19 mouse cellular contexts compared by ENCODE assay signal in genomic region chr2:160207226-160207625, GRCm38 (mm10).
DNase-seq lines count a peak whose midpoint lies in the region; ATAC-seq and TF ChIP-seq lines count a peak whose summit lies in the region.
"Had no signal": no experiment of that assay in that cellular context is flagged by ENCODE, and none has a peak within 500 bp of the region (broad histone marks: within the 10 kb centered on the region; RNA-seq: fewer than 3 reads in every experiment).

No protein-coding gene starts in this region.

- TF ChIP-seq POLR2A in kidney, adult 2 months (IDR thresholded peaks at IDR 0.05; ENCODE audit: low read depth, low read length): no peak

- no peak for DNase-seq in forebrain, postnatal 0 days
- DNase-seq in left cerebral cortex, adult 18-20 months (ENCODE audit: low spot score in 2 of 2): peak; percentile 9 to 21
- peak; percentile 47 for DNase-seq in right cerebral cortex, postnatal 36 days (ENCODE audit: low spot score in 2 of 2)
- no peak for DNase-seq in testis, postnatal 14 days (ENCODE audit: low spot score)
- DNase-seq in kidney, adult 2 months: no peak
- DNase-seq: cerebellum, postnatal 25 days; gastrocnemius, adult 2 months; heart, adult 2 months; liver, postnatal 0 days; thymus, postnatal 14 days had no signal

- H3K27ac ChIP-seq in forebrain, postnatal 0 days (ENCODE audit: low read depth, low read length): no peak overlapping the region
- H3K27ac ChIP-seq in forebrain, embryonic 16.5 days (ENCODE audit: low read length): no peak overlapping the region
- H3K27ac ChIP-seq in kidney, adult 2 months (ENCODE audit: insufficient read depth, low read depth, low read length): no peak overlapping the region
- H3K27ac ChIP-seq: gastrocnemius, adult 2 months; heart, adult 2 months; kidney, postnatal 0 days; limb, embryonic 15.5 days had no signal

- peak; percentile 25; the same call in 1 of the 2 replicates for TF ChIP-seq CTCF in forebrain, postnatal 0 days (IDR thresholded peaks at IDR 0.05; ENCODE audit: low read depth)
- no peak for TF ChIP-seq CTCF in kidney, adult 2 months (conservative IDR thresholded peaks at IDR 0.05; ENCODE audit: insufficient read depth, insufficient read length, low read depth, low read length)

- no peak overlapping the region for H3K4me2 ChIP-seq in forebrain, postnatal 0 days (ENCODE audit: low read depth)
- no peak overlapping the region for H3K4me2 ChIP-seq in forebrain, embryonic 16.5 days (ENCODE audit: low read length)
- H3K4me2 ChIP-seq: limb, embryonic 15.5 days; midbrain, embryonic 11.5 days had no signal

- no peaks in the 10 kb centered on the region for H3K36me3 ChIP-seq in forebrain, postnatal 0 days (ENCODE audit: insufficient read depth)
- H3K36me3 ChIP-seq in forebrain, embryonic 16.5 days (ENCODE audit: control insufficient read depth, insufficient read depth): no peaks in the 10 kb centered on the region
- H3K36me3 ChIP-seq in megakaryocyte, embryonic 14.5 days (replicated peaks; ENCODE audit: low read length): no peaks in the 10 kb centered on the region
- H3K36me3 ChIP-seq in kidney, adult 2 months (ENCODE audit: control insufficient read depth, insufficient read depth, low read length): no peaks in the 10 kb centered on the region
- H3K36me3 ChIP-seq: limb, embryonic 15.5 days had no signal

- no peaks in the 10 kb centered on the region for H3K27me3 ChIP-seq in forebrain, postnatal 0 days (ENCODE audit: insufficient read depth, low read length)
- H3K27me3 ChIP-seq in forebrain, embryonic 16.5 days (replicated peaks; ENCODE audit: control insufficient read depth, insufficient read depth, low read length): no peaks in the 10 kb centered on the region
- no peaks in the 10 kb centered on the region for H3K27me3 ChIP-seq in megakaryocyte, embryonic 14.5 days (replicated peaks)
- no peaks in the 10 kb centered on the region for H3K27me3 ChIP-seq in kidney, adult 2 months (replicated peaks; ENCODE audit: control insufficient read depth, insufficient read depth, low read length)
- H3K27me3 ChIP-seq: Patski had no signal

- no peaks in the 10 kb centered on the region for H3K9me3 ChIP-seq in forebrain, postnatal 0 days (ENCODE audit: low read length)
- H3K9me3 ChIP-seq in forebrain, embryonic 16.5 days (ENCODE audit: control insufficient read depth, low read length): no peaks in the 10 kb centered on the region
- peaks cover 6% of the 10 kb centered on the region for H3K9me3 ChIP-seq in megakaryocyte, embryonic 14.5 days
- H3K9me3 ChIP-seq: limb, embryonic 15.5 days had no signal

- no peaks in the 10 kb centered on the region for H3K4me1 ChIP-seq in forebrain, postnatal 0 days (ENCODE audit: insufficient read depth)
- H3K4me1 ChIP-seq in forebrain, embryonic 16.5 days (replicated peaks; ENCODE audit: control insufficient read depth, insufficient read depth, low read length): no peaks in the 10 kb centered on the region
- H3K4me1 ChIP-seq in megakaryocyte, embryonic 14.5 days: no peaks in the 10 kb centered on the region
- no peaks in the 10 kb centered on the region for H3K4me1 ChIP-seq in kidney, adult 2 months (ENCODE audit: control insufficient read depth, insufficient read depth, low read length)

- WGBS in forebrain, postnatal 0 days: 77% methylated on average over 4 of the region's 4 CpGs
- WGBS in forebrain, embryonic 16.5 days: 73% methylated on average over 4 of the region's 4 CpGs
- WGBS in kidney, adult 2 months: 76% methylated on average over 4 of the region's 4 CpGs

- no peak overlapping the region for H3K4me3 ChIP-seq in forebrain, postnatal 0 days (ENCODE audit: low read depth, low read length)
- H3K4me3 ChIP-seq in forebrain, embryonic 16.5 days (replicated peaks; ENCODE audit: low read length): no peak overlapping the region
- H3K4me3 ChIP-seq in megakaryocyte, embryonic 14.5 days (replicated peaks): peak overlapping the region; percentile 21
- H3K4me3 ChIP-seq in kidney, adult 2 months (ENCODE audit: insufficient read depth, low read depth, low read length): no peak overlapping the region
- H3K4me3 ChIP-seq: gastrocnemius, adult 2 months; heart, adult 2 months; limb, embryonic 15.5 days; myocyte had no signal

- no peak overlapping the region for H3K9ac ChIP-seq in forebrain, postnatal 0 days
- no peak overlapping the region for H3K9ac ChIP-seq in forebrain, embryonic 16.5 days (replicated peaks; ENCODE audit: low read depth, low read length)
- H3K9ac ChIP-seq: limb, embryonic 15.5 days; liver, postnatal 0 days had no signal

- ATAC-seq in forebrain, postnatal 0 days: no peak
- no peak for ATAC-seq in forebrain, embryonic 16.5 days
- ATAC-seq in megakaryocyte, adult 5-6 weeks (ENCODE audit: poor library complexity, severe bottlenecking): no peak
- ATAC-seq: inflammation-experienced regulatory T-cells, adult 6 months; liver, postnatal 0 days; Patski had no signal

Comparison
In these comparisons a context has a peak if more than half of its experiments do, and no peak if none do; other contexts are left out.
1. DNase-seq: peak in left cerebral cortex, adult 18-20 months (2 of 2) and right cerebral cortex, postnatal 36 days (2 of 2); none in forebrain, postnatal 0 days (single experiment), testis, postnatal 14 days (single experiment) and kidney, adult 2 months (single experiment).